Mouse (Mus musculus) retina, adult 2 months (tissue): ENCODE measurements around the gene Calb2.
A peak's percentile ranks its signal among the peaks of the same experiment; 100 is the strongest.

ENCODE experiments used
- DNase-seq: peaks from one replicate; pipeline ENCODE4 v3.0.0-alpha.2; 2012; ENCODE audit warnings: low read depth, low spot score

Gene Calb2

GRCm38 (mm10) chr8:110168046-110168445 lies at the start of gene Calb2:
Calb2 (minus strand) TSS chr8:110168210.
- DNase-seq: peak; percentile 15

GRCm38 (mm10) chr8:110217681-110218131 lies 49.7 kb upstream of the Calb2 start:
- peak; percentile 98 for DNase-seq

GRCm38 (mm10) chr8:110217198-110217597 lies 49.2 kb upstream of the Calb2 start:
- no peak for DNase-seq

- no peak for DNase-seq
Observed at GRCm38 (mm10) chr8:110216253-110216652, 48.2 kb upstream of the Calb2 start.

- no peak for DNase-seq
Observed at GRCm38 (mm10) chr8:110215365-110215764, 47.4 kb upstream of the Calb2 start, which contains the start of gene Cmtr2. Cmtr2 (plus strand) TSS chr8:110215665.

GRCm38 (mm10) chr8:110201806-110202205 lies 33.8 kb upstream of the Calb2 start:
- DNase-seq: no peak

GRCm38 (mm10) chr8:110196678-110197077 lies 28.7 kb upstream of the Calb2 start:
- no peak for DNase-seq

GRCm38 (mm10) chr8:110188961-110189750 lies 21.1 kb upstream of the Calb2 start:
- no peak for DNase-seq

- DNase-seq: no peak
Observed at GRCm38 (mm10) chr8:110185538-110185937, 17.5 kb upstream of the Calb2 start.

- no peak for DNase-seq
Observed at GRCm38 (mm10) chr8:110183748-110184147, 15.7 kb upstream of the Calb2 start.

GRCm38 (mm10) chr8:110182735-110183367 lies 14.8 kb upstream of the Calb2 start:
- DNase-seq: no peak

- DNase-seq: no peak
Observed at GRCm38 (mm10) chr8:110177359-110178155, 9.5 kb upstream of the Calb2 start.

- DNase-seq: no peak
Observed at GRCm38 (mm10) chr8:110174826-110175225, 6.8 kb upstream of the Calb2 start.

- no peak for DNase-seq
Observed at GRCm38 (mm10) chr8:110172161-110172560, 4.2 kb upstream of the Calb2 start.

GRCm38 (mm10) chr8:110166270-110166669 lies 1.7 kb downstream of the Calb2 start:
- DNase-seq: no peak

- DNase-seq: no peak
Observed at GRCm38 (mm10) chr8:110162007-110162406, 6.0 kb downstream of the Calb2 start.

- DNase-seq: no peak
Observed at GRCm38 (mm10) chr8:110152951-110153350, 15.1 kb downstream of the Calb2 start.

GRCm38 (mm10) chr8:110145538-110145937 lies 22.5 kb downstream of the Calb2 start:
- peak; percentile 45 for DNase-seq

- no peak for DNase-seq
Observed at GRCm38 (mm10) chr8:110140770-110141169, 27.2 kb downstream of the Calb2 start.

GRCm38 (mm10) chr8:110140156-110140555 lies 27.9 kb downstream of the Calb2 start:
- DNase-seq: no peak

- DNase-seq: no peak
Observed at GRCm38 (mm10) chr8:110135515-110135914, 32.5 kb downstream of the Calb2 start.

GRCm38 (mm10) chr8:110134236-110134635 lies 33.8 kb downstream of the Calb2 start:
- no peak for DNase-seq
